ENCODE assay signal across 17 mouse cellular contexts in the genomic region with DNA sequence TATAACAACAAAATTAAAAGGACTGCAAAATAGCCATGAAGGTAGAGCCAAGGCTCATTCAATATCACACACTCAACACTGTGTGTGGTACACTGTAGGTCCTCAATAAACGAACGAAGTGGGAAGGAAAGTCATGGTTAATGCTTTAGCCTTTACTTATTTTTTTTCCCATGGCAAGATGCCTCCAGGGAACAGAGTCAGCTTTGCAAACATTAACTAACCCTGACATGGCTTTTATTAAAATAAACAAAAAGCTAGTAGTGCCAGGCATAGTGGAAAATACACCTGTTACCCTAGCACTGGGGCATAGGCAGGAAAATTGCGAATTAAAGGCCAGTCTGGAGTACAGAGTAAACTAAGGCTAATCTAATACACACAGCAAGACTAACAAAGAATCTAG. TPM values are rescaled to one million over a fixed set of nuclear protein-coding genes. Genes with fewer than 3 reads are reported as not detected.
A peak's percentile ranks its signal among the peaks of the same experiment; 100 is the strongest.
DNase-seq lines count a peak whose midpoint lies in the region; ATAC-seq and TF ChIP-seq lines count a peak whose summit lies in the region.
"Had no signal": no experiment of that assay in that cellular context is flagged by ENCODE, and none has a peak within 500 bp of the region (broad histone marks: within the 10 kb centered on the region; RNA-seq: fewer than 3 reads in every experiment).

No protein-coding gene starts in this region.

- peak; percentile 59 for DNase-seq in kidney, adult 11 months
- no peak for DNase-seq in kidney, adult 18-20 months
- DNase-seq in stomach, postnatal 0 days (ENCODE audit: low spot score), result no peak
- no peak for DNase-seq in kidney, postnatal 0 days (ENCODE audit: low spot score)
- no peak for DNase-seq in left cerebral cortex, adult 2 months (ENCODE audit: extremely low spot score in 1 of 2, low spot score in 2 of 2)
- no peak for DNase-seq in forebrain, postnatal 0 days
- DNase-seq: cerebellum, adult 2 months; cerebellum, postnatal 10 days; gastrocnemius, adult 2 months; gastrocnemius, postnatal 25 days had no signal

- H3K4me1 ChIP-seq in stomach, embryonic 14.5 days (ENCODE audit: control insufficient read depth, insufficient read depth, low read length), result no peaks in the 10 kb centered on the region
- no peaks in the 10 kb centered on the region for H3K4me1 ChIP-seq in stomach, postnatal 0 days (replicated peaks; ENCODE audit: control insufficient read depth, insufficient read depth)
- H3K4me1 ChIP-seq in kidney, postnatal 0 days (replicated peaks; ENCODE audit: insufficient read depth, low read length), result peaks cover 4% of the 10 kb centered on the region; the same call in 1 of the 2 replicates
- H3K4me1 ChIP-seq in stomach, embryonic 16.5 days (ENCODE audit: control insufficient read depth, insufficient read depth, low read length), result no peaks in the 10 kb centered on the region
- H3K4me1 ChIP-seq in forebrain, postnatal 0 days (ENCODE audit: insufficient read depth), result no peaks in the 10 kb centered on the region
- H3K4me1 ChIP-seq: embryonic facial prominence, embryonic 10.5 days; forebrain, embryonic 13.5 days; heart, embryonic 12.5 days had no signal

- intact Hi-C loops in left cerebral cortex, adult 2 months (cut with DNase I), result no loop called here

- H3K27ac ChIP-seq in stomach, embryonic 14.5 days (ENCODE audit: low read length), result no peak overlapping the region
- no peak overlapping the region for H3K27ac ChIP-seq in stomach, postnatal 0 days (replicated peaks)
- peak overlapping the region; percentile 57 for H3K27ac ChIP-seq in kidney, postnatal 0 days
- H3K27ac ChIP-seq in stomach, embryonic 16.5 days (ENCODE audit: low read length), result peak overlapping the region; percentile 19; the same call in 1 of the 2 replicates
- H3K27ac ChIP-seq in left cerebral cortex, adult 2 months, result no peak overlapping the region
- no peak overlapping the region for H3K27ac ChIP-seq in forebrain, postnatal 0 days (ENCODE audit: low read depth, low read length)
- H3K27ac ChIP-seq: embryonic facial prominence, embryonic 10.5 days; forebrain, embryonic 13.5 days; gastrocnemius, adult 2 months had no signal

- no peaks in the 10 kb centered on the region for H3K27me3 ChIP-seq in stomach, embryonic 14.5 days (ENCODE audit: control insufficient read depth, insufficient read depth, low read length)
- no peaks in the 10 kb centered on the region for H3K27me3 ChIP-seq in stomach, postnatal 0 days (ENCODE audit: control insufficient read depth, insufficient read depth, low read length)
- H3K27me3 ChIP-seq in kidney, postnatal 0 days (ENCODE audit: insufficient read depth, low read length), result no peaks in the 10 kb centered on the region
- H3K27me3 ChIP-seq in stomach, embryonic 16.5 days (ENCODE audit: control insufficient read depth, insufficient read depth, low read length), result no peaks in the 10 kb centered on the region
- no peaks in the 10 kb centered on the region for H3K27me3 ChIP-seq in forebrain, postnatal 0 days (ENCODE audit: insufficient read depth, low read length)
- H3K27me3 ChIP-seq: forebrain, embryonic 13.5 days; heart, embryonic 12.5 days had no signal

- TF ChIP-seq CTCF in stomach, postnatal 0 days (IDR thresholded peaks at IDR 0.05; ENCODE audit: low read depth), result no peak
- no peak for TF ChIP-seq CTCF in kidney, postnatal 0 days (IDR thresholded peaks at IDR 0.05; ENCODE audit: low read depth)
- TF ChIP-seq CTCF in left cerebral cortex, adult 2 months (IDR thresholded peaks at IDR 0.05), result no peak
- TF ChIP-seq CTCF in forebrain, postnatal 0 days (IDR thresholded peaks at IDR 0.05; ENCODE audit: low read depth), result no peak

- no peak overlapping the region for H3K4me3 ChIP-seq in stomach, embryonic 14.5 days (ENCODE audit: low read depth, low read length)
- no peak overlapping the region for H3K4me3 ChIP-seq in stomach, postnatal 0 days (ENCODE audit: low read depth, low read length)
- H3K4me3 ChIP-seq in kidney, postnatal 0 days (replicated peaks; ENCODE audit: low read depth, low read length), result no peak overlapping the region
- no peak overlapping the region for H3K4me3 ChIP-seq in stomach, embryonic 16.5 days (replicated peaks; ENCODE audit: low read length)
- no peak overlapping the region for H3K4me3 ChIP-seq in left cerebral cortex, adult 2 months
- H3K4me3 ChIP-seq in forebrain, postnatal 0 days (ENCODE audit: low read depth, low read length), result no peak overlapping the region
- H3K4me3 ChIP-seq: embryonic facial prominence, embryonic 10.5 days; forebrain, embryonic 13.5 days; gastrocnemius, adult 2 months; heart, embryonic 12.5 days had no signal

- TF ChIP-seq EP300 in stomach, postnatal 0 days (optimal IDR thresholded peaks at IDR 0.05), result no peak

- H3K4me2 ChIP-seq in stomach, embryonic 14.5 days (replicated peaks; ENCODE audit: low read depth, low read length), result no peak overlapping the region
- H3K4me2 ChIP-seq in stomach, postnatal 0 days (replicated peaks; ENCODE audit: low read depth), result no peak overlapping the region
- H3K4me2 ChIP-seq in kidney, postnatal 0 days (ENCODE audit: low read length), result no peak overlapping the region
- no peak overlapping the region for H3K4me2 ChIP-seq in stomach, embryonic 16.5 days (ENCODE audit: low read depth, low read length)
- no peak overlapping the region for H3K4me2 ChIP-seq in forebrain, postnatal 0 days (ENCODE audit: low read depth)
- H3K4me2 ChIP-seq: forebrain, embryonic 13.5 days; heart, embryonic 12.5 days had no signal

- WGBS in stomach, embryonic 14.5 days, result 69% methylated on average over 3 of the region's 3 CpGs
- 50% methylated on average over 3 of the region's 3 CpGs for WGBS in stomach, postnatal 0 days
- WGBS in kidney, postnatal 0 days, result 62% methylated on average over 3 of the region's 3 CpGs
- WGBS in stomach, embryonic 16.5 days, result 49% methylated on average over 3 of the region's 3 CpGs
- WGBS in forebrain, postnatal 0 days, result 78% methylated on average over 3 of the region's 3 CpGs

- ATAC-seq in stomach, embryonic 14.5 days (ENCODE audit: insufficient number of reproducible peaks, insufficient read depth, low FRiP score, low read depth), result peak; percentile 63
- ATAC-seq in stomach, postnatal 0 days (ENCODE audit: low FRiP score, low TSS enrichment), result no peak
- ATAC-seq in kidney, postnatal 0 days (replicated peaks; ENCODE audit: low FRiP score, low read depth), result no peak
- ATAC-seq in stomach, embryonic 16.5 days (ENCODE audit: insufficient read depth, low FRiP score), result peak; percentile 62; the same call in 1 of the 2 replicates
- no peak for ATAC-seq in forebrain, postnatal 0 days
- ATAC-seq: activated CD4-positive, CD25-positive, alpha-beta regulatory T cell, adult 4 months; forebrain, embryonic 13.5 days had no signal

- no peaks in the 10 kb centered on the region for H3K9me3 ChIP-seq in stomach, embryonic 14.5 days (ENCODE audit: control insufficient read depth, low read depth, low read length)
- H3K9me3 ChIP-seq in stomach, postnatal 0 days (ENCODE audit: control insufficient read depth, low read length), result no peaks in the 10 kb centered on the region
- no peaks in the 10 kb centered on the region for H3K9me3 ChIP-seq in kidney, postnatal 0 days (replicated peaks; ENCODE audit: low read length)
- H3K9me3 ChIP-seq in stomach, embryonic 16.5 days (replicated peaks; ENCODE audit: control insufficient read depth, low read length), result no peaks in the 10 kb centered on the region
- no peaks in the 10 kb centered on the region for H3K9me3 ChIP-seq in forebrain, postnatal 0 days (ENCODE audit: low read length)
- H3K9me3 ChIP-seq: embryonic facial prominence, embryonic 10.5 days; forebrain, embryonic 13.5 days; heart, embryonic 12.5 days had no signal

- no peak overlapping the region for H3K9ac ChIP-seq in stomach, embryonic 14.5 days (replicated peaks; ENCODE audit: low read depth, low read length)
- no peak overlapping the region for H3K9ac ChIP-seq in stomach, postnatal 0 days (ENCODE audit: low read length)
- no peak overlapping the region for H3K9ac ChIP-seq in kidney, postnatal 0 days (ENCODE audit: low read depth, low read length)
- H3K9ac ChIP-seq in stomach, embryonic 16.5 days (ENCODE audit: low read length), result no peak overlapping the region
- H3K9ac ChIP-seq in forebrain, postnatal 0 days, result no peak overlapping the region
- H3K9ac ChIP-seq: forebrain, embryonic 13.5 days; heart, embryonic 12.5 days had no signal

- no peaks in the 10 kb centered on the region for H3K36me3 ChIP-seq in stomach, embryonic 14.5 days (ENCODE audit: control insufficient read depth, insufficient read depth, low read length)
- H3K36me3 ChIP-seq in stomach, postnatal 0 days (ENCODE audit: control insufficient read depth, insufficient read depth, low read length), result peaks cover 3% of the 10 kb centered on the region; the same call in 1 of the 2 replicates
- no peaks in the 10 kb centered on the region for H3K36me3 ChIP-seq in kidney, postnatal 0 days (ENCODE audit: insufficient read depth, low read length)
- H3K36me3 ChIP-seq in stomach, embryonic 16.5 days (ENCODE audit: control insufficient read depth, insufficient read depth, low read length), result no peaks in the 10 kb centered on the region
- no peaks in the 10 kb centered on the region for H3K36me3 ChIP-seq in forebrain, postnatal 0 days (ENCODE audit: insufficient read depth)
- H3K36me3 ChIP-seq: embryonic facial prominence, embryonic 10.5 days; heart, embryonic 12.5 days had no signal

RNA-seq across cellular contexts. Expression of a gene that starts 35.2 kb away (rescaled TPM):
- polyA plus RNA-seq in stomach, embryonic 14.5 days (2014; fragmentation: Nextera tagmentation; extraction: Ambion mirVana), result 10.5 and 11.8 TPM in 2 replicates
- polyA plus RNA-seq in stomach, postnatal 0 days (2015; fragmentation: Nextera tagmentation; extraction: Ambion mirVana), result 8.0 and 8.4 TPM in 2 replicates
- polyA plus RNA-seq in kidney, postnatal 0 days (2015; fragmentation: Nextera tagmentation; extraction: Ambion mirVana), result 13.5 and 15.9 TPM in 2 replicates
- 13.8 and 14.9 TPM in 2 replicates for polyA plus RNA-seq in stomach, embryonic 16.5 days (2015; fragmentation: Nextera tagmentation; extraction: Ambion mirVana)
- 10 to 100 TPM; 14.8 to 15.1 TPM for total RNA-seq in left cerebral cortex, adult 2 months (2021)
- 3.3 and 6.6 TPM in 2 replicates for total RNA-seq in forebrain, postnatal 0 days (2014; rRNA removed)
- polyA plus RNA-seq in forebrain, postnatal 0 days (2015; fragmentation: Nextera tagmentation; extraction: Ambion mirVana), result 4.2 and 8.5 TPM in 2 replicates
- total RNA-seq: MEL had no signal
- polyA plus RNA-seq: activated CD4-positive, CD25-positive, alpha-beta regulatory T cell, adult 4 months had no signal

Comparison
In these comparisons a context has a peak if more than half of its experiments do, and no peak if none do; other contexts are left out.
1. ATAC-seq: peak in stomach, embryonic 14.5 days (single experiment) and stomach, embryonic 16.5 days (single experiment); none in stomach, postnatal 0 days (single experiment), kidney, postnatal 0 days (single experiment) and forebrain, postnatal 0 days (single experiment).
2. H3K27ac ChIP-seq: peak in kidney, postnatal 0 days (single experiment) and stomach, embryonic 16.5 days (single experiment); none in stomach, embryonic 14.5 days (single experiment), stomach, postnatal 0 days (single experiment), left cerebral cortex, adult 2 months (single experiment) and forebrain, postnatal 0 days (single experiment).